Comparison of ENCODE assay signal across 8 mouse cellular contexts in the genomic region with DNA sequence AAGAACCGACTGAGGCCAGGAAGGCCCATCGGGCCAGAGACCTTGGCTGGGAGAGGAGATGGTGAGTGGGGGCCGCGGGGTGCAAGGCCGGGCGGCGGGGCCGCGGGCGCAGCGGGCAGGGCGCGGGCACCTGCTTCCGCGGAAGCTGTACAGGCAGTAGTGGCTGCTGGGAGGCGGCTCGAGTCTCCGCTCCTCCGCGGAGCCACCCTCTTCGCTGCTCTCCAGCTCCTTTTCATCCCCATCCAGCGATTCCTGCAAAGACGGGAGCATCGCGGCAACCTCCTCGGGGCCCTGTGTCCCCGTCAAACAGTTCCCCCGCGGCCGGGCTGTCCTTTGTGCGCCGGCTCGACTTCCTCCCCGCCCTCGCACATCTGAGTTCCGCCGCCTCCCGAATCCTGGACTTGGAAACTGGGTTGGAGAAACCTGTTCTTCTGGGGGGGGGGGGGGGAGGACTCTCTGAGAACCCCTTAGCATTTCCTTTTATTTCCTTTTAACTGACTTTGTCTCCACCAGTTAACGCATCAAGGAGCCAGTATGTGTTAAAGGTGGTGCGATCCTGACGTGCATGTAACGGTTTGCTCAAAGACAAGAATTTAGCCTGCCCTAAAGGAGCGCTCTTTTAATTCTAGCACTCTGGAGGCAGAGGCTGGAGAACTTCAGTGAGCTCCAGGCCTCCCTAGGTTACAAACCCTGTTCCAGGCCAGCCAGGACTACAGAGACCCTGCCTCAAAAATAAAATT. TPM values are rescaled to one million over a fixed set of nuclear protein-coding genes. Genes with fewer than 3 reads are reported as not detected.
A peak's percentile ranks its signal among the peaks of the same experiment; 100 is the strongest.
DNase-seq lines count a peak whose midpoint lies in the region; ATAC-seq lines count a peak whose summit lies in the region.

A gene (minus strand): TSS at position 323 of the 740 bp plus-strand sequence.

- DNase-seq in adrenal gland, adult 18-20 months (ENCODE audit: low spot score in 2 of 2) = peak; percentile 78 to 83
- DNase-seq in embryo, embryonic 10 days (ENCODE audit: low spot score) = peak; percentile 87
- peak; percentile 84 for DNase-seq in gastrocnemius, postnatal 10 days
- peak; percentile 80 to 87 for DNase-seq in left cerebral cortex, postnatal 14 days (ENCODE audit: low spot score in 2 of 2)
- peak; percentile 88 for DNase-seq in right cerebral cortex, postnatal 14 days
- peak; percentile 72 for DNase-seq in urinary bladder, postnatal 25 days (ENCODE audit: low spot score)

- intact Hi-C loops in left cerebral cortex, postnatal 14 days (cut with DNase I) = no loop called here

- ATAC-seq in inflammation-experienced regulatory T-cells, adult 6 months = peak; percentile 75
- ATAC-seq in megakaryocyte-erythroid progenitor cell, adult 5-6 weeks (replicated peaks; ENCODE audit: low FRiP score, low TSS enrichment, poor library complexity, severe bottlenecking) = peak; percentile 40

RNA-seq across cellular contexts. Expression of the gene that starts here (rescaled TPM):
- 10 to 100 TPM; 13.6 to 15.9 TPM for total RNA-seq in adrenal gland, adult 18-20 months (2021)
- total RNA-seq in gastrocnemius, postnatal 10 days (2021) = 10 to 100 TPM; 25.5 to 25.9 TPM
- 10 to 100 TPM; 13.5 to 15.2 (median 13.6) TPM for polyA plus RNA-seq in inflammation-experienced regulatory T-cells, adult 6 months (2017; shearing (Covaris generic))
- total RNA-seq in left cerebral cortex, postnatal 14 days (2021) = 10 to 100 TPM; 48.4 to 50.3 TPM
- total RNA-seq in megakaryocyte-erythroid progenitor cell, adult 5-6 weeks (2014; fragmentation: Nextera tagmentation) = 5.9 and 9.5 TPM in 2 replicates
- 8.3 and 13.8 TPM in 2 replicates for total RNA-seq in megakaryocyte-erythroid progenitor cell, adult 5-6 weeks (2017)

Comparison
In these comparisons a context has a peak if more than half of its experiments do, and no peak if none do; other contexts are left out.
1. Peak in every context shown above with its lines: DNase-seq and ATAC-seq.